Mouse (Mus musculus) lung, embryonic 14.5 days (tissue): ENCODE measurements around the gene Dhx16. TPM values are rescaled to one million over a fixed set of nuclear protein-coding genes. Genes with fewer than 3 reads are reported as not detected.
A peak's percentile ranks its signal among the peaks of the same experiment; 100 is the strongest.

Experiments used
- ATAC-seq: fragments of 200-750 bp; cut with Nextera tagmentation; 2 replicates; pipeline ENCODE4 v1.8.0; 2017; ENCODE audit warnings: mild to moderate bottlenecking, moderate TSS enrichment, moderate library complexity; ENCODE audit not compliant: insufficient read depth
- DNase-seq: peaks from one replicate; pipeline ENCODE4 v3.0.0-alpha.2; 2015
- H3K27ac ChIP-seq: fragments of 300-500 bp; sonication (generic); 2 replicates; pipeline ENCODE4 v1.5.1; 2014; ENCODE audit warnings: low read depth, mild to moderate bottlenecking, moderate library complexity
- H3K27me3 ChIP-seq: fragments of 300-500 bp; sonication (generic); 2 replicates; pipeline ENCODE4 v1.6.1; 2014; ENCODE audit warnings: low read length, control low read depth; ENCODE audit not compliant: insufficient read depth
- H3K36me3 ChIP-seq: fragments of 300-500 bp; sonication (generic); 2 replicates; pipeline ENCODE4 v1.6.1; 2014; ENCODE audit warnings: control low read depth; ENCODE audit not compliant: insufficient read depth
- H3K4me1 ChIP-seq: fragments of 300-500 bp; sonication (generic); 2 replicates; pipeline ENCODE4 v1.6.1; 2014; ENCODE audit warnings: antibody characterized with exemption, control low read depth; ENCODE audit not compliant: insufficient read depth
- H3K4me2 ChIP-seq: fragments of 300-500 bp; sonication (generic); 2 replicates; pipeline ENCODE4 v1.6.1; 2014; ENCODE audit warnings: mild to moderate bottlenecking
- H3K4me3 ChIP-seq: fragments of 300-500 bp; sonication (generic); 2 replicates; pipeline ENCODE4 v1.5.1; 2014; ENCODE audit warnings: low read depth, low read length
- H3K9ac ChIP-seq: fragments of 300-500 bp; sonication (generic); 2 replicates; pipeline ENCODE4 v1.6.1; 2014
- H3K9me3 ChIP-seq: fragments of 300-500 bp; sonication (generic); 2 replicates; pipeline ENCODE4 v1.6.1; 2016; ENCODE audit warnings: low read depth, low read length, control low read depth
- CTCF ChIP-seq: IDR thresholded peaks from 2 replicates; pipeline ENCODE4 v1.5.1; 2016; ENCODE audit warnings: antibody characterized with exemption, low read depth
- WGBS: fragments of 180-500 bp; shearing (Covaris S2); extraction: QIAGEN DNeasy Blood & Tissue Kit; methylation state at CpG from one replicate; pipeline ENCODE4 v1.1.7; 2014; 5-methylcytosine and 5-hydroxymethylcytosine counted together
- polyA plus RNA-seq: library from polyadenylated mRNA; unstranded; fragments of >200 nt; fragmentation: Nextera tagmentation; extraction: Ambion mirVana; gene quantifications from 2 replicates; pipeline ENCODE4 v1.2.1, GENCODE M21; 2014

Dhx16 gene
- polyA plus RNA-seq, 1 experiment from 2014 or later = 42.9 TPM

DNA sequence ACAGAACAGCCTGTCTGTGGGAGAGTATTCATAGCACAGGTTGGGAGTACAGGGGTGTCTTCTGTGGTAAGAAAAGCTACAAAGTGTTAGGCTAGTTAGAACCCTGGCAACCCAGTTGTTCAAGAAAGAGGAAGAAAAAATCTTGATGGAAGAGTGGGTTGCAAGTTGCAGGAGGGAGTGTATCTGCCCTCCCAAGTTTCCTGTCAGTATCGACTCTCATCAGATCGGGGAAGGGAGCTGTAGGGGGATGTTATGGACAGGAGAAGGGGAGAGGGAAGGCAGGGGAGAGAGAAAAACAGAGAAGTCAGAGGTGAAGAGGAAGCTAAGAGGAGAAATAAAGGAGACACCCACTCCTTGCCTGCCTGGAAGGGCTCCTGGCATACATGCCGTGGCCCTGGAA lies 21.0 kb downstream of the Dhx16 start:
- Histone ChIP-seq H3K4me3 (no peak overlapping the region), H3K36me3 (peaks cover 51% of the 10 kb centered on the region), H3K9ac (no peak overlapping the region), H3K27ac (no peak overlapping the region), H3K4me1 (no peaks in the 10 kb centered on the region), H3K4me2 (no peak overlapping the region), H3K27me3 (no peaks in the 10 kb centered on the region), H3K9me3 (no peaks in the 10 kb centered on the region)
- no peak for ATAC-seq
- no peak for TF ChIP-seq CTCF
- DNase-seq = no peak
- 83% methylated on average over 3 of the region's 3 CpGs for WGBS

DNA sequence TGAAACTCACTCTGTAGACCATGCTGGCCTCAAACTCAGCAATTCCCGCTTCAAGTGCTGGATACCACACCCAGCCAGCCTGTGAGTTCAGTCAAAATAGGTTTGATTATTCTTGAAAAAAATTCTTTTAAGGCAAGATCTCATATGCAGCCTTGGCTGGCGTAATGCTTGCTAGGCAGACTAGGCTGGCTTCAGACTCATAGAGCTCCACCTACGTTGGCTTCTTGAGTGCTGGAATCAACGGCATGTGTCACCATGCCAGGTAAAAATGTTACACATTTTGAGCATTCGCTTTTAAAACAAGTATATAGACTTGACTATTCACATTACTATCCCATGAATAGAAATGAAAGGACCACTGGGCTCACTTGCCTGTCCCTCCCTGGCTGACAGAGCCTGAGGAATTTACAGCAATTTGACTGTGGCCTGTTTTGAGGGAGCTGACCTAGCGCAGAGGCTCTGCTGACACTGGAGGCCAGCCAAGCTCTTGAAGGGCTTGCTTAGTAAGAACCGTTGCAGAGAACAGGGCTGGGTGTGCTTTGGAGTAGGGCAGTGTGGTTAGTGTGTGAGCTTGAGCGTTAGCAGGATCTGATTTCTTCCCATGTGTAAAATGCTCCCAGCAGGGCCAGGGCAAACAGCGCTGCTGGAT lies 23.8 kb downstream of the Dhx16 start:
- H3K9me3 ChIP-seq = no peaks in the 10 kb centered on the region
- no peaks in the 10 kb centered on the region for H3K27me3 ChIP-seq
- peaks cover 70% of the 10 kb centered on the region for H3K36me3 ChIP-seq
- WGBS = 87% methylated on average over 9 of the region's 9 CpGs
- TF ChIP-seq CTCF = no peak
- H3K4me2 ChIP-seq = no peak overlapping the region
- no peak overlapping the region for H3K9ac ChIP-seq
- DNase-seq (peak; percentile 17), ATAC-seq (no peak)
- H3K4me3 ChIP-seq = no peak overlapping the region
- H3K27ac ChIP-seq = no peak overlapping the region
- H3K4me1 ChIP-seq = no peaks in the 10 kb centered on the region

DNA sequence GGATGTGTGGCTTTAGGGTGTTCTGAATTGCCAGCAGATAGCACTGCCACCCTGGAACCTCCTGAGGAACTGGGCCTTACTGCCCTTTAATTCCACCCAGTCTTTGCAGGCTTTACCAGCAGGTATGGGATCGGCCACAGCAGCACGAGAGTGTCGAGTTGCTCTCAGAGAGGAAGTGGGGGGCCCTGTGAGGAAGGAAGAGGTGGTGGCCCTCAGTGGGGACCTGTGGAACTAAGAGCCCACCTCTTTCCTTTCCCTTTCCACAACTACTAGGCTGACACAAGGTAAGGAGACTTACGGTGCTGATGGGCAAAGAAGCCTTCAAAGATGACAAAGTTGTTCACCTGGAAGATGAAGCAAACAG lies 24.4 kb downstream of the Dhx16 start:
- no peaks in the 10 kb centered on the region for H3K27me3 ChIP-seq
- DNase-seq (no peak), ATAC-seq (no peak)
- no peaks in the 10 kb centered on the region for H3K9me3 ChIP-seq
- H3K27ac ChIP-seq = no peak overlapping the region
- H3K4me2 ChIP-seq = no peak overlapping the region
- TF ChIP-seq CTCF = no peak
- H3K4me3 ChIP-seq = no peak overlapping the region
- peaks cover 72% of the 10 kb centered on the region for H3K36me3 ChIP-seq
- H3K4me1 ChIP-seq = peaks cover 2% of the 10 kb centered on the region; the same call in 1 of the 2 replicates
- 74% methylated on average over 4 of the region's 4 CpGs for WGBS
- no peak overlapping the region for H3K9ac ChIP-seq

DNA sequence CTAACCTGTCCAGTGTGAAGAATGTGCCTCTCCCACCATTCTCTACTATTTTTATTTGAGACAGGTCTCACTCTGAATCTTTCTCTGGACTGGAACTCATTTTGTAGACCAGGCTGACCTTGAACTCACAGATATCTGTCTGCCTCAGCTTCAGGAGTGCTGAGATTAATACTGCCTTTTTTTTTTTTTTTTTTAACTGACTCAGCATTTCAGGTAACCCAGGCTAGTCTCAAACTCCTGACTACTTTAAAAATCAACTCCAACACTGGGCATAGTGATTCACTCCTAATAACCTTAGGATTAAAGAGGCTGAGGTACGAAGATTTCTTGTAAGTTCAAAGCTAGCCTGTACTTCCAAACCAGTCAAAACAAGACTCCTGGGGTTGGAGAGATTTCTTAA lies 26.0 kb downstream of the Dhx16 start:
- 91% methylated on average over 1 of the region's 1 CpGs for WGBS
- H3K27me3 ChIP-seq = no peaks in the 10 kb centered on the region
- peaks cover 5% of the 10 kb centered on the region; the same call in 1 of the 2 replicates for H3K4me1 ChIP-seq
- H3K4me2 ChIP-seq = no peak overlapping the region
- no peaks in the 10 kb centered on the region for H3K9me3 ChIP-seq
- no peak for DNase-seq
- H3K9ac ChIP-seq = no peak overlapping the region
- H3K27ac ChIP-seq = no peak overlapping the region
- H3K36me3 ChIP-seq = peaks cover 57% of the 10 kb centered on the region
- no peak overlapping the region for H3K4me3 ChIP-seq
- ATAC-seq = no peak
- no peak for TF ChIP-seq CTCF

DNA sequence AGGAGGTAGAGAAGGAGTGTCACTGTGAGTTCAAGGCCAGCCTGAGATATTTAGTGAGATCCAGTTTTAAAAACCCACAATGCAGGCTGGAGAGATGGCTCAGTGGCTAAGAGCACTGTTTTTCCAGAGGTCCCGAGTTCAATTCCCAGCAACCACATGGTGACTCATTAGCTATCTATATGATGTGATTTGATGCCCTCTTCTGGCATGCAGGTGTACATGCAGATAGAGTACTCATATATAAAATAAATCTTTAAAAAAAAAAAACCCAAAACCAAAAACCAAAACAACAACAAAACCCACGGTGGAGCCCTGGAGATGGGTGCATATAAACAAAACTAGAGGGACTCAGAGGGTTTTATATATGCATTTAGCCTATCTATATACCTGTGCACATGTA lies 28.0 kb downstream of the Dhx16 start:
- H3K9ac ChIP-seq = no peak overlapping the region
- H3K9me3 ChIP-seq = no peaks in the 10 kb centered on the region
- no peaks in the 10 kb centered on the region for H3K27me3 ChIP-seq
- TF ChIP-seq CTCF = peak; percentile 31
- H3K27ac ChIP-seq = no peak overlapping the region
- H3K4me2 ChIP-seq = no peak overlapping the region
- no peak overlapping the region for H3K4me3 ChIP-seq
- no peak for DNase-seq
- H3K36me3 ChIP-seq = peaks cover 66% of the 10 kb centered on the region
- 70% methylated on average over 2 of the region's 2 CpGs for WGBS
- no peak for ATAC-seq
- peaks cover 5% of the 10 kb centered on the region; the same call in 1 of the 2 replicates for H3K4me1 ChIP-seq

DNA sequence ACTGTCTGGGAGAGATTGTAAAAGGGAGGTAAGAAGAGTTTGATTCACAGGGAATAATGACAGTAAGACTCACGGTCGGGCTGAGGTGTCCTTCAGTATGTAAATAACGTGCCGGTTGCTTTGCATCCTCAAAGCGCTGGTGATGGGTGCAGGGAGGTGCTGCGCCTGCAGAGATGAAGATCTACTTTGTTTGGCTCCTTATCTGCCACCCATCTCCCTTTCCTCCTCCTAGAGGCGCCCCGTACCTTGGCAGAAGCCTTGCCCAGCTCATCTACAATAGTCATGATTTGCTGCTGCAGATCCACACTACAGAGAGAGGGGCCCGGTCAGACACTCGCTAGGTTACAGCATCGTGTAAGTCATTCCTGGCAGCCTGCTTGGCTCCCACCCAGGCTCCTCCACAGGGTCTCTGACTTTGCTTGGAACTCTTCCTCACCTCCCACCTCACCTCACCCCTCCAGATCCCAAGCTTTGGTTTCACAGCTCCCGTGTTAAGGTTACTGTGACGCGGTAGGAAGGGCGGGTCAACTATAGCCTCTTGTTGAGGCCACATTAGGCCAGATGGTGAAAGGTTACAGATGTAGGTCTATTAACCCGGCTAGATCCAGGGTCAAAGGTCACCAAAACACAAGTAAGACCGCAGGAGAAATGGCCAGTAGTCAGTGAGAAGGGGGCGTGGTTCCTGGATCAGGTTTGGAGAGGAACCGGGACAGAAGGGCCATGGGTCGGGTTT lies 29.7 kb downstream of the Dhx16 start:
- Histone ChIP-seq H3K27ac (peak overlapping the region; percentile 73; the same call in 1 of the 2 replicates), H3K27me3 (no peaks in the 10 kb centered on the region), H3K4me3 (peak overlapping the region; percentile 70), H3K4me1 (peaks cover 5% of the 10 kb centered on the region; the same call in 1 of the 2 replicates), H3K9me3 (no peaks in the 10 kb centered on the region), H3K36me3 (peaks cover 66% of the 10 kb centered on the region), H3K4me2 (peak overlapping the region; percentile 71), H3K9ac (peak overlapping the region; percentile 73)
- whole genome bisulfite sequencing = 14% methylated on average over 20 of the region's 20 CpGs
- TF ChIP-seq CTCF = no peak
- ATAC-seq (peak; percentile 23), DNase-seq (no peak)

DNA sequence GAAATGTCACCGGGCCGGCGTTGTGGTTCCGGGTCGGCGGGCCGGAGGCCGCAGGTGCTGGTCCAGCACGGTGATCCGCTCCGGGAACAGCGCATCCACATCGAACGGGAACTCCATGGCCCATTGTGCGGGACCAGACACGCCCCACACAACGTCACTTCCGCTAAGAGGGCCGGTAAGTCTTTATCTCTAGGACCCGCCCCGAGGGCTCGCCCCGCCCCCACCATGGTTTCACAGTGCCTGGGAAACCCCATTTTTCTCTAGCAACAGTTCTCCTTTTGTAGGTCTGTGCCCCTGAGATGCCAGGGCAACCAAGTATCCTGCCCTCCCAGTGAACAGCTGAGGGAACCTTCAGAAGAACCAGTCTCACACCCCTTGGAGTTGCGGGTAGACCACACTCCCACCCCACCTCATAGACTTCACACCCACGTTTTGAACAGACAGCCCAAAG lies 30.3 kb downstream of the Dhx16 start, which contains the start of gene Atat1:
Atat1 (minus strand) TSS at position 157 of the 451 bp plus-strand sequence.
- H3K9ac ChIP-seq = peak within 1 kb of the TSS; percentile 73
- TF ChIP-seq CTCF = no peak
- H3K27me3 ChIP-seq = no peaks in the 10 kb centered on the region
- ATAC-seq (peak; percentile 92), DNase-seq (peak; percentile 97)
- H3K9me3 ChIP-seq = no peaks in the 10 kb centered on the region
- H3K4me1 ChIP-seq = peaks cover 5% of the 10 kb centered on the region; the same call in 1 of the 2 replicates
- peak within 1 kb of the TSS; percentile 73; the same call in 1 of the 2 replicates for H3K27ac ChIP-seq
- peaks cover 66% of the 10 kb centered on the region for H3K36me3 ChIP-seq
- WGBS = 3% methylated on average over 25 of the region's 25 CpGs
- H3K4me3 ChIP-seq = peak within 1 kb of the TSS; percentile 70
- peak within 1 kb of the TSS; percentile 71 for H3K4me2 ChIP-seq
